Mouse (Mus musculus) left cerebral cortex, adult 8-10 months (tissue): ENCODE results near the gene Col5a3. TPM values are rescaled to one million over a fixed set of nuclear protein-coding genes. Genes with fewer than 3 reads are reported as not detected.
A peak's percentile ranks its signal among the peaks of the same experiment; 100 is the strongest.

Experiments used
- DNase-seq, 2 experiments: peaks; one replicate each; pipeline ENCODE4 v3.0.0; 2022; ENCODE audit warnings: low spot score in 2 of 2
- total RNA-seq, 4 experiments: library from RNA; stranded (reverse); gene quantifications; 2 replicates each; pipeline ENCODE4 v1.2.4; 2022

Gene Col5a3
- total RNA-seq, 4 experiments from 2014 or later: 1.0 to 2.0 (median 1.3) TPM

DNA sequence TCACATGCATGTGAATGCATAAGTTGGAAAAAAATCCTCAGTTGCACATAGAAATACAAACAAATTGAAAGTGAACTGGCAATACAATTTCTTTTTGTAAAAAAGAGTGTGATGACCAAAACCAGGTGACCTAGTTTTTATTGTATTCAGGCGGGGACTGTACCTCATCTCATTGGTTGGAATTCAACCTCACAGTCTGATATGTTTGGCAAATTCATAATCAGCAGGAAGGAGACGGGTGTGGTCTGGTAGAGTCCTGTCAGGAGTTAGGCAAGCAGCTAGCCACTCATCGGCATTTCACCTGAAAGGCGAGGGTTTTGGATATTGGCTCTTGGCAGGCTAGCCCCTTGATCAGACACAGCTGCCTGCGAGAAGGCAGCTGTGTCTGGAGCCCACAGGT lies 65.7 kb downstream of the Col5a3 start:
- no peak for DNase-seq

GRCm38 (mm10) chr9:20748540-20748939 lies 66.3 kb downstream of the Col5a3 start:
- no peak for DNase-seq

DNA sequence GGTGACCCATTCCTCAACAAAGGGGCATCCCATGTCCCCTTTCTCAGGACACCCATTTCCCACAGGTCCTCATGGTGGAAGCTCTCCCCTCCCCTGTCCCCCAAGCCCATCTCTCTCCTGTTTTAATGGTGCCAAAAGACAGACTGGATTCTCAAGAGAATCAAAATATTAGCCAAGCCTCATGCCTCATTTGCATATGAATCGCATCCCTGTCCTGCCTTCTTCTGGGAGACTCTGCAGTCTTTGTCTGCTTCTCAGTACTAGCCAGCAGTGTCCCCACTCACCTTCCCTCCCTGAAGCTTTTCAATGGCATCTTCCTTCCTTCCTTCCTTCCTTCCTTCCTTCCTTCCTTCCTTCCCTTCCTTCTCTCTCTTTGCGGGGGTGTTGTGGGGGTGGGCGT lies 67.2 kb downstream of the Col5a3 start:
- no peak for DNase-seq

GRCm38 (mm10) chr9:20746017-20746660 lies 68.7 kb downstream of the Col5a3 start, which contains the start of gene Olfm2:
Gene Olfm2 (minus strand): TSS chr9:20746349.
- no peak for DNase-seq

DNA sequence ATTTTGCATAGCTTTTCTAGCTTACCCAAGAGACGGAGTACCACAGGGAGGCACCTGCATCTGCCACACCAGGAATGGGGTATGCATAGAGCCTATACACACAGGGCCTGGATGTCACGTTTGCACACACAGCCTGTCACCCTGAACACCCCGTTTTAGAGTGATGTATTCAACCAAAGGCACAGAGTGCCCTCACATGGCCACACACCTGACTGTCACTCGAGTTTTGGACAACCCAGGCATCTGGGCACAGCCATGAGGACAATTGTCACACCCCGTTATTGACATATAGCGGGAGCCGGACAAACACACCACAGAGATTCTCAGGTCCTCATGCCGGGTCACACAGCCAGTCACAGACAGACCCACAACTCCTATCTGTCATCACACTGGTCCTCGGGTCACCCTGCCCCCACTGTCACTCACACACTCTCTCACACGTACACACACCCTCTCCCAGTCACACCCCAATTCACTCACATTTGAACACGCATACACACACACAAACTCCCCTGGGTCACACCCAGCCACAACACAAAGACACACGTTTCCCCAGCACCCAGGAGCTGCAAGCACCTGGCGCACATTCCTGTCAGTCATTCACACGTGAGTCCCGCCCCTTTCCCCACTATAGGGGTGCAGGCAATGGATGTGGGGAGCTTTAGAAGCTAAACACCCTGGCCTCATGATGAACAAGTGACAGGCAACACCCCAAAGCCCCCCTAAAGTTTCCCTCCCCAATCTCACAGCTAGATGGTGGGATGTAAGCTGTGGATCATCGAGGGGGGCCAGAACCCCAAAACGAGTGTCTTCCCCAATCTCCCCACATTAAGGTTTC lies 69.5 kb downstream of the Col5a3 start:
- DNase-seq: no peak

DNA sequence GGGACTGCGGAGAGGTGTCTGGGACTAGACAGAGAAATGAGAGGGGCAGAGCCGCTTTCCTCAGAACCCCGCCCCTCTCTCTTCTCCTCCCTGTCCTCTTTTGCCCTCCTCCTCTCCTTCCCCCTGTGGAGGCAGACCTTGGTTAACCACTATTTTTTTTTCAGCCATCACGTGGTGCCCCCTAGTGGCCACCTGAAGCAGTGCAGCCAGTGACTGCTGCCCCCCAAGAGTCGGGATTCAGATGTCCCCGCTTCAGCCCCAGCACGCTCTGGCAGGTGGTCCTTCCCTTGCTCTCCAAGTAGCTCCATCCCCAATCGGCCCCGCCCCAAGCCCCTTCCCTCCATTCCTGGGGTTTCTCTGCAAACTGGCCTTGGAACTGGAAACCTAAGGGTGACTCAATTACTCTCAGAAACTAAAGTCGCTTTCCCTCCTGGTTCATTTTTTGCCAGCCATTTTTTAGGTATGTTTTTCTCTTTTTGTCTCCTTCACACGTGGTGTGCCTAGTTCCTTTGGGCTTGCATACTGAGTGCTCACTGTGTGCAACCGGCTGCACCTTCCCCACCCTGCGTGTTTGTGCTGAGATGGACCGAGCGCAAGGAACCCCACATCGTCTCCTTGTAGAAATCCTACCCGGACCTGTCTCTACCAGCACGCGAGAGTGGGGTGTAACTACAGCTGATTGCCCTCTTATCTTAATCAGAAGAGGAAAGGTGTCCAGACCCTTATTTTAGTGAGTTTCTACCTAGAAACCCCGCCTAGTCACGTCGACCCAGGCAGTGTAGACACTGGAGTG lies 70.7 kb downstream of the Col5a3 start:
- DNase-seq: no peak

DNA sequence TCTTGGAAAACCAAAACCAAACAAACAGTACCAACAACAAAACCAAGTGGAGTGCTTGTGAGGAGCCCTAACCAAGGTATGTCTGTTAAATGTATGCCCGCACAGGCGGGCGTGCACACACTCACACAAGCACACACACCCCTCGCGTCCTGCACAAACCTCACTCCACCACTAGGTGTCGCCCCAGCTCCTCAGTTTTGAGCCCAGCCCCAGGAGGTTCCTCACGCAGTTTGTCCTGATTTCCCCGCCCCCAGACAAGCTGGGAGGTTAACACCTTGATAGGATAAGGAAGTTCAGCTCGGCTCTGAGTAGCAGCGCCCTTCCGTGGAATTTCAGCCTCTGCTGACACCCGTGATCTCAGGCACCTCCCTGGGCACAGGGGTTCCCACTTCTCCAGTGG lies 74.5 kb downstream of the Col5a3 start:
- DNase-seq: peak; percentile 65 to 67

GRCm38 (mm10) chr9:20738251-20738999 lies 76.4 kb downstream of the Col5a3 start:
- no peak for DNase-seq

DNA sequence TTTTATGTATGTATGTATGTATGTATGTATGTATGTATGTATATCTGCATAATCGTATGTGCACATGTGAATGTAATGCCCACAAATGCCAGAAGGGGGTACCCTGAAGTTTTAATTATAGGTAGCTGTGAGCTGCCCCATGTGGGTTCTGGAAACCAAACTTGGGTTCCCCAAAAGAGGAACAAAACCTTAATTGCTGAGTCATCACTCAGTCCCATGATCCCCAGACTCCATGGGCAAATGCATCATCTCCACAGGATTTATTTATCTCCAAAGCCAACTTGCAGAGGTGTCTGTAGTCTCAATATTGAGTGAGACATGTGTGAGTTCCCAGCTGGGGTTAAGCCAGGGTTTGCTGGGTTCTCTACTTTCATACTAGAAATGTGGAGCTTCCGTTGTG lies 77.6 kb downstream of the Col5a3 start:
- DNase-seq: no peak

GRCm38 (mm10) chr9:20734692-20735091 lies 80.2 kb downstream of the Col5a3 start:
- DNase-seq: no peak

GRCm38 (mm10) chr9:20731797-20732196 lies 83.1 kb downstream of the Col5a3 start:
- DNase-seq: no peak

DNA sequence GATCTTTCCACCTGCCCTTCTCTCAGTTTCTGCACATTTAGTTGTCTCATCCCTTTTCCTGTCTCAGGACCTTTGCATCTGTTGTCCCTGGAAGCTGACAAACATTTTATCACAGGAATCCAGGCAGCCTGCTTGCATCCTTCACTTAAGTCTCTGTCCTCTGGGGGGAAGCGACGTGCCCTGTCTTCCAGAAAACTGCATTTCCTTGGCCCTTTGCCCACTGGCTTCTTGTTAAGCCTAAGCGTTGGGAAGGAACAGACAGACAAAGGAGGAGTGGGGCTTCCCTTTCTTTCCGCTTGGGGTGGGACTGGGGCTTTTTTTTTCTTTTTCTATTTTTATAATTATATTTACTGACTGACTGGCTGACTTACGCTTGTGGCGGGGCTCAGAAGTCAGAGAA lies 85.4 kb downstream of the Col5a3 start:
- DNase-seq: no peak

DNA sequence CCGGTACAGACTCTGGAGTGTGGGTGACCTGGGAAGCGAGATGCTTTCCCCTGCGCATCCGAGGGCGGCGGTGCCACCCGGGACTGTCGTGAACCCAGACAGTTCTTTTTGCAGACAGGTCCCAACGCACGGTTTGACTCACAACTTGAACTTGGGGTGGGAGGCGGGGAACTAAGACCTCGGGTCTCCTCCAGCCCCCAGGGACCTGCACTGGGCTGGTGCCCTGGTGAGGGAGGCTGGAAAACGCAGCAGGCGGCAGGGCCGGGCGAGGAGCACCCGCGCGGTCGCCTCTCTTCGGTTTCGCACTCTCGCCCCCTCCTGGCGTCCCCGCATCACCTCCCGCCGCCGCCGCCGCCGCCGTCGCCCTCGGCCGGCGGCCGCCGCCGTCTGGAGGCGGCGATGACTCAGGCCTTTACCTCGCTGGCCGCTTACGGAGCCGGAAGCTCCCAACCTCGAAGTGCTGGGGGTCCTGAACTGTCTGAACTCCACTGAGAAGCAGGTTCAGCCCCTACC lies 87.2 kb downstream of the Col5a3 start:
- DNase-seq: no peak

DNA sequence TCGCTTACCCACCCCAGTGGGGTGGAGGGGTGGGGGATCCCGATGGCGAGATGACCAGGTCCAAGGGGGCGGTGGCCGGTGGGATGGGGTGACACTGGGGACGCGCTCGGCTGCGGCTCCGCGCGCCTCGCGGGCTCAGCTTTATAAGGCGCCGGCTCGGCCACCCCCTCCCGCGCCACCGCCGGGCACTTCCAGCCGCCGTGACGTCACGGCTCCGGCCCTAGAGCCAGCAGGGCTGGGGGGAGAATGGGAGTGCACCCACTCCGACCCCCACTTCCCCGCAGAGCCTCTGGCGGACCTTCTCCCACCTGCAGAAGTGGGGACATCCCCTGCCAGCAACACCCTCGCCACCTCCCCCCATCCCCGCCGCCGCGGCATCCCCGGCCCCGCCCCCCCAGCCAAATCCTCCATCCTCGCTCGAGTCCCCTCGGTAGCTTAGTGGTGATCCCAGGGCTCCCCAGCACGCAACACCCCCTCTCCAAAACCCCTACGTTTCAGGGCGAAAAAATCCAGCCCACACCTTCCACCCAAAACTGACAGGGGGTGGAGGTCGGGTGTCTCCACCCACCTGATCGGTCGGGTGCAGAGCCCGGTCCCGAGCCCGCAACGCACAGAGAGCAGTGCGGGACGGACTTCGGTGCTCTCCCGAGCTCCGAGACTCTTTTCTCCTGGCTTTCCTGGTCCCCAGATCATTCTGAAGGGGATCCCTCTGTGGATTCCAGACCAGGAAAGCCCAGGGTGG lies 87.8 kb downstream of the Col5a3 start:
- peak in 1 of 2 experiments; percentile 37 for DNase-seq

GRCm38 (mm10) chr9:20726134-20726858 lies 88.6 kb downstream of the Col5a3 start:
- DNase-seq: no peak

DNA sequence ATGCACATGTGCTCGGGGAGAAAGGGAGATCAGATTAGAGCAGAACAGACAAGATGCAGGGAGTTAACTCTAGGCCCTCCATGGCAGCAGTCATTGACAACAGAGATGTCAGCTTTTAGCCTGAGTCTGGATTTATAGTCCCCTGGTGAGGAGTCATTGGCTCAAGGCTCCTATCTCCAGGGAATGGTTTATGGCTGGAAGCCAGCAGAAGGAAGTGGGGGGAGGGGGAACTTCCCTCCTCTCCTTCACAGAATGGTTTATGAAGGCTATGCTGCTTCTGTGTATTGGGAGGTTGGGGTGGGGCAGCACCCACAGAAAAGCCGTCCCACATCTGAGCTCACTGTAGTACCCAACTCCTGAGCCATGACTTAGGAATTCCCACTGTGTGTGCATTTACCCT lies 93.3 kb downstream of the Col5a3 start:
- no peak for DNase-seq
